Mouse (Mus musculus): ENCODE data around the gene Krt42. TPM values are rescaled to one million over a fixed set of nuclear protein-coding genes. Genes with fewer than 3 reads are reported as not detected.
"Not testable (repeated sequence)": the region's sequence is repeated elsewhere in the genome, so short reads cannot be mapped to it uniquely, and the experiment has no call there.

Krt42 gene
- total and polyA plus RNA-seq, 2 experiments from 2014 or later: 0.27 TPM; not detected in 1

DNA sequence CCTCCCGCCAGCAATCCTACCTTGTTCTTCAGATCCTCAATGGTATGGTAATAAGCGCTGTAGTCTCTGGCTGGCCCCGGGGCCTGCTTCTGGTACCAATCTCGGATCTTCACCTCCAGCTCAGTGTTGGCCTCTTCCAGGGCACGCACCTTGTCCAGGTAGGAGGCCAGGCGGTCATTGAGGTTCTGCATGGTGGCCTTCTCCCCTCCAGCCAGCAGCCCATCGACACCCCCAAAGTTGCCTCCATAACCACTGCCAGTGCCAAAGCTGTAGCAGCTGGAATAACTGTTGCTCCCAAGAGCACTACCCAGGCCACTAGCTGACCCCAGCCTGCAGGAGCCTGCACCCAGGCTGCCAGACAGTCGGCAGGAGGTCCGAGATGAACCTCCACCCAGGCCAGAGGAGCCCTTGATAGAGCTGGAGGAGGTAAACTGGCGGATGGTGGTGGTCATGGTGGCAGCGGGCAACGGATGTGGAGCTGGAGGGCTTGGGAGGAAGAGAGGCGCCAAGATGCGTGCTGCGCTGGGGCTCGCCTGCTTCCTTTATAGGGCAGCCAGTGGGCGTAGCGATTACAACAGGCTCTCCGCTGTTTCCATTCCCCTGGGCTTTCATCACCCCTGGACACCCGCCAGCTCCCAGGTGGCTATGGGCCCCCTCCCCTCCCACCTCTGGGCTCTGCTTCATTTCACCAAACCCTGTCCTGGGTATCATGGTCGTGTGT is 9.0 kb downstream of the Krt42 start, which contains the start of gene Krt17:
TSS of gene Krt17 (minus strand) at position 516 of the 721 bp plus-strand sequence.
- Histone ChIP-seq H3K9me3 (ENCODE audit: low read length) (no peaks in the 10 kb centered on the region), H3K27me3 (ENCODE audit: insufficient read depth, low read length) (no peaks in the 10 kb centered on the region), H3K4me1 (ENCODE audit: insufficient read depth, low read length) (no peaks in the 10 kb centered on the region), H3K27ac (ENCODE audit: low read depth, low read length) (no peak within 1 kb of the TSS), H3K4me3 (ENCODE audit: low read depth, low read length) (no peak within 1 kb of the TSS), H3K4me2 (ENCODE audit: low read depth, low read length, poor library complexity, severe bottlenecking) (no peak within 1 kb of the TSS), H3K36me3 (ENCODE audit: insufficient read depth, low read length) (no peaks in the 10 kb centered on the region), H3K9ac (replicated peaks; ENCODE audit: low read length, poor library complexity, severe bottlenecking) (no peak within 1 kb of the TSS)
- TF ChIP-seq CTCF (IDR thresholded peaks at IDR 0.05): no peak
- 84% methylated on average over 20 of the region's 21 CpGs for WGBS
- ATAC-seq (ENCODE audit: low FRiP score): no peak
- DNase-seq (ENCODE audit: low spot score): no peak

DNA sequence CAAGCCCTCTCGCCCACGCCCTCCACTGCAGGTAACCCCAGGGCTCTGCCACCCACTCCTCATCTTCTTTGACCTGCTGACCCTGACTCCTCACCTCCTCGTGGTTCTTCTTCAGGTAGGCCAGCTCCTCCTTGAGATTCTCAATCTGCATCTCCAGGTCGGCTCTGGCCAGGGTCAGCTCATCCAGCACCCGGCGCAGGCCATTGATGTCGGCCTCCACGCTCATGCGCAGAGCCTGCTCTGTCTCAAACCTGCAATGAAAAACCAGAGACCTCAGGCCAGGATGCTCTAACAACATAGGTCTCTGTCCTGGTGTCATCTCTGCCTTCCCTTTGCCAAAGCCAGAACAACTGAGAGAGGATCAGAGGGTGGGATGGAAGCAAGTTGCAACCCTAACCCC is 10.6 kb downstream of the Krt42 start:
- Histone ChIP-seq H3K9ac (replicated peaks; ENCODE audit: low read length, poor library complexity, severe bottlenecking) (no peak overlapping the region), H3K4me1 (ENCODE audit: insufficient read depth, low read length) (no peaks in the 10 kb centered on the region), H3K9me3 (ENCODE audit: low read length) (no peaks in the 10 kb centered on the region), H3K4me3 (ENCODE audit: low read depth, low read length) (no peak overlapping the region), H3K4me2 (ENCODE audit: low read depth, low read length, poor library complexity, severe bottlenecking) (no peak overlapping the region), H3K36me3 (ENCODE audit: insufficient read depth, low read length) (no peaks in the 10 kb centered on the region), H3K27ac (ENCODE audit: low read depth, low read length) (no peak overlapping the region), H3K27me3 (ENCODE audit: insufficient read depth, low read length) (no peaks in the 10 kb centered on the region)
- no peak for ATAC-seq (ENCODE audit: low FRiP score)
- TF ChIP-seq CTCF (IDR thresholded peaks at IDR 0.05): no peak
- WGBS: 91% methylated on average over 9 of the region's 9 CpGs
- no peak for DNase-seq (ENCODE audit: low spot score)

DNA sequence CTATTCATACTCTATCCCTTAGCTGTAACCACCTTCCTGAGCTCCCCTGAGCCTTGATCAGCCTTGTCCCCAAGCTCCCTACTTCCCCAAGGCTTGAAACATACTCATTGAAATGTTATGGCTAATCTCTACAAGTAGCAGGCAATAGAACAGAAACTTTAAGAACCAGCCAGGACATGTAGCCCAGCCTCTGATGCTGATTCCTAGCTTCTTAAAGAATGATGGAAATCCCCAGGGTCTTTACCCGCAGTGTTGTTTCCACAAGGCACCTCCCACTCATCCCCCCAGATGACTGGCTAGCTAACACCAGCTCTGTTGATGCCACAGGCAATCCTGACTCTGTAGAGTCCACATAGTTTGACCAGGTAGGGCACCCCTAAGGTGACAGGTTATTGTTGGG is 11.7 kb downstream of the Krt42 start:
- Histone ChIP-seq H3K4me1 (ENCODE audit: insufficient read depth, low read length) (no peaks in the 10 kb centered on the region), H3K27ac (ENCODE audit: low read depth, low read length) (no peak overlapping the region), H3K27me3 (ENCODE audit: insufficient read depth, low read length) (no peaks in the 10 kb centered on the region), H3K4me2 (ENCODE audit: low read depth, low read length, poor library complexity, severe bottlenecking) (no peak overlapping the region), H3K9ac (replicated peaks; ENCODE audit: low read length, poor library complexity, severe bottlenecking) (no peak overlapping the region), H3K4me3 (ENCODE audit: low read depth, low read length) (no peak overlapping the region), H3K9me3 (ENCODE audit: low read length) (no peaks in the 10 kb centered on the region), H3K36me3 (ENCODE audit: insufficient read depth, low read length) (no peaks in the 10 kb centered on the region)
- DNase-seq (ENCODE audit: low spot score) (no peak), ATAC-seq (ENCODE audit: low FRiP score) (no peak)
- WGBS: 86% methylated on average over 1 of the region's 1 CpGs
- no peak for TF ChIP-seq CTCF (IDR thresholded peaks at IDR 0.05)

DNA sequence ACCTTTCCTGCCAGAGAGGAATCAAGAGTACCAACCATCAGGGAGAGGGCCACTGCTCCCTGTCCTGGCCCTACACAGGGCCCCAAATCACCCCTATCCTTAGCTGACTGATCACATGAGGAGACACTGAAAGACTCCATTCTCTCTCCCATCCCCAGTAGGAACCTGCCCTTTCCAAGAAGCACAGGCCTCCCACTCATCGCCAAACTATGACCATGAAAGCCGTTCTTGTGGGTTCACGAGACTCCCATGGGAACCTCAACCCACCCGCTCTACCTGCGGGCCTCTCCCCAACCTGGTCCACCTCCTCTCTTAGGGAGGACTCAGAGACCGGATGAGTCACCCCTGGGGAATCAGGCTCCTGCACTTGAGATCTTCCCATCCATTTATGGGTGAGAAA is 14.2 kb downstream of the Krt42 start:
- H3K9ac ChIP-seq (replicated peaks; ENCODE audit: low read length, poor library complexity, severe bottlenecking): no peak overlapping the region
- ATAC-seq (ENCODE audit: low FRiP score) (no peak), DNase-seq (ENCODE audit: low spot score) (no peak)
- H3K4me2 ChIP-seq (ENCODE audit: low read depth, low read length, poor library complexity, severe bottlenecking): no peak overlapping the region
- H3K27me3 ChIP-seq (ENCODE audit: insufficient read depth, low read length): no peaks in the 10 kb centered on the region
- TF ChIP-seq CTCF (IDR thresholded peaks at IDR 0.05): no peak
- no peaks in the 10 kb centered on the region for H3K4me1 ChIP-seq (ENCODE audit: insufficient read depth, low read length)
- WGBS: 95% methylated on average over 6 of the region's 6 CpGs
- H3K36me3 ChIP-seq (ENCODE audit: insufficient read depth, low read length): no peaks in the 10 kb centered on the region
- no peak overlapping the region for H3K4me3 ChIP-seq (ENCODE audit: low read depth, low read length)
- H3K27ac ChIP-seq (ENCODE audit: low read depth, low read length): no peak overlapping the region
- no peaks in the 10 kb centered on the region for H3K9me3 ChIP-seq (ENCODE audit: low read length)

DNA sequence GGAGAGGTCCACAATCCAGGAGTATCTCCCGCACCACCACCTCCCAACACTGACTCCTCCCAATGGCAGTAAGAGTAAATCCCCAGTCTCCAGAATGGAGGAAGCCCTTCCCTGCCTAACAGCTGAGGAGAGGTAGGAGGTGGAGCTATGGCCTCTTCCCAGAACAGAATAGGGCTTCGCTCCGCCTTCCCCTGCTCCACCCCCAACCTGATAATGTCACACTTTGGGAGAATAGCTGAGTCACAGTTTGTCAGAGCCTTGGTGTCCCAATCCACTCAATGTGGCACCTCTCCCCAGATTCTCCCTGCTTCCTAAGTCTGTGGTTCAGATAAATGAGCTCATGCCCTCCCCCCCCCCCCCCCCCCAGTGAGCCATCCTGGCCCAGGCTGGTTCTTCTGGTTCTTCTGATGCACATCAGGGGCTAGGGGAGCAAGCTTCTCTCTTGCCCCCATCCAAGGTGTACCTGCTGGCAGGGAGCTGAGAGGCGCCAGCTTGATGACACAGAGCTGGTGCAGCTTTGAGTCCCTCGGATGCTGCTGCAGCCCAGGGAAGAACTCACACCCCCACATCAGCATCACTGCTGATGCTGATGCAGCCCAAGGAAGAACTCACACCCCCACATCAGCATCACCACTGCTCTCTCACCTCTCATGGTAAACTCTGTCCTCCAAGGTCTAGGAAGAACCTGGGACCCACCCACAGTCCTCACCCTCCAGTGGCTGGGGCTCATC is 15.1 kb downstream of the Krt42 start:
- H3K4me1 ChIP-seq (ENCODE audit: insufficient read depth, low read length): no peaks in the 10 kb centered on the region
- no peak overlapping the region for H3K27ac ChIP-seq (ENCODE audit: low read depth, low read length)
- no peak overlapping the region for H3K4me3 ChIP-seq (ENCODE audit: low read depth, low read length)
- H3K9ac ChIP-seq (replicated peaks; ENCODE audit: low read length, poor library complexity, severe bottlenecking): no peak overlapping the region
- no peaks in the 10 kb centered on the region for H3K36me3 ChIP-seq (ENCODE audit: insufficient read depth, low read length)
- no peak for TF ChIP-seq CTCF (IDR thresholded peaks at IDR 0.05)
- no peak for ATAC-seq (ENCODE audit: low FRiP score)
- H3K4me2 ChIP-seq (ENCODE audit: low read depth, low read length, poor library complexity, severe bottlenecking): no peak overlapping the region
- no peaks in the 10 kb centered on the region for H3K9me3 ChIP-seq (ENCODE audit: low read length)
- H3K27me3 ChIP-seq (ENCODE audit: insufficient read depth, low read length): no peaks in the 10 kb centered on the region
- no peak for DNase-seq (ENCODE audit: low spot score)
- 73% methylated on average over 5 of the region's 5 CpGs for WGBS

DNA sequence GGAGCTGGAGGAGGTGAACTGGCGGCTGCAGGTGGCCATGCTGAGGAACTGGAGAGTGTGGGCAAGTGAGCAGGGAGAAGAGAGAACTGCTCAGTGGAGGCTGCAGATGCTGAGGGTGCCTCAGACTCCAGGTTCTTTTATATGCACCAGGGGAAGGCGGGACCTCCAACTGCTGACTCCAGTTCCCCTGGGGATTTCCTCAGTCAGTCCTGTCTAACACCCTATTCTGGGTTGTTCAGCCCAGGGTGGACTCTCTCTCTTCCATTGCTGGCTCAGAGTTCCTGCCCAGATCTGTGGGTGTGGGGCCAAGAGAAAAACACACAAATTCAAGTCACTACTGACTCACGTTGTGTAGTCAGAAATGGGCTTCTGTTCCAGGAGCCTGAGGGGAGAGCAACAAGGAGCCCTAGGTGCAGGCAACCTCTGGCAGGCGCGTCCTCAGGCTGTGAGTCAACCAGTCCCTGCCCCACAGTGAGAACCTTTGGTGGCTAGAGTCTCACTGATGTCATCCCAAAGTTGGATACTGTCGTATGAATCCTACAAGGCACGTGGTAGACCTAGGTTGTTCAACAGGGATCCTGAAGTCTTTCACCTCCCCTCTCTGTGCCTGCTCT is 20.7 kb downstream of the Krt42 start, which contains the start of gene Krt16:
TSS of gene Krt16 (minus strand) at position 51 of the 614 bp plus-strand sequence.
- 80% methylated on average over 7 of the region's 7 CpGs for WGBS
- no peak for ATAC-seq (ENCODE audit: low FRiP score)
- Histone ChIP-seq H3K4me1 (ENCODE audit: insufficient read depth, low read length) (no peaks in the 10 kb centered on the region), H3K36me3 (ENCODE audit: insufficient read depth, low read length) (no peaks in the 10 kb centered on the region), H3K27ac (ENCODE audit: low read depth, low read length) (no peak within 1 kb of the TSS), H3K4me3 (ENCODE audit: low read depth, low read length) (no peak within 1 kb of the TSS), H3K9ac (replicated peaks; ENCODE audit: low read length, poor library complexity, severe bottlenecking) (no peak within 1 kb of the TSS), H3K27me3 (ENCODE audit: insufficient read depth, low read length) (no peaks in the 10 kb centered on the region), H3K4me2 (ENCODE audit: low read depth, low read length, poor library complexity, severe bottlenecking) (no peak within 1 kb of the TSS), H3K9me3 (ENCODE audit: low read length) (no peaks in the 10 kb centered on the region)
- DNase-seq (ENCODE audit: low spot score): no peak
- TF ChIP-seq CTCF (IDR thresholded peaks at IDR 0.05): no peak

DNA sequence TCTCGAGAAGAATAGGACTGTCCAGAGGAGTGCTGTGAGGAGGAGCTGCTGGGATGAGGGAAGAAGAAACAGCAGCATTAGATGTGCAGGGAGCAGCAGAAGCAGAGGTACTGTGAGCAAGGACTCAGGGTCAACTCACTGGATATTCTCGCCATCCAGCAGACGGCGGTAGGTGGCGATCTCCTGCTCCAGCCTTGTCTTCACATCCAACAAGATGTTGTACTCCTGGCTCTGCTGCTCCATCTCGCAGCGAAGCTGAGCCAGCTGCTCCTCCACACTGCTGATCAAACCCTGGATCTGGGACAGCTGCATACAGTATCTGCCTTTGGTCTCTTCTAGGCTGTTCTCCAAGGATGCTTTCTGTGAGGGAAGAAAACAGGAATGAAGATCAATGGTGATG is 23.2 kb downstream of the Krt42 start:
- H3K9ac ChIP-seq (replicated peaks; ENCODE audit: low read length, poor library complexity, severe bottlenecking); H3K27me3 ChIP-seq (ENCODE audit: insufficient read depth, low read length); H3K4me1 ChIP-seq (ENCODE audit: insufficient read depth, low read length); DNase-seq (ENCODE audit: low spot score); H3K36me3 ChIP-seq (ENCODE audit: insufficient read depth, low read length); H3K4me3 ChIP-seq (ENCODE audit: low read depth, low read length); H3K9me3 ChIP-seq (ENCODE audit: low read length); ATAC-seq (ENCODE audit: low FRiP score); H3K4me2 ChIP-seq (ENCODE audit: low read depth, low read length, poor library complexity, severe bottlenecking); H3K27ac ChIP-seq (ENCODE audit: low read depth, low read length): not testable (repeated sequence)
- WGBS: 76% methylated on average over 7 of the region's 7 CpGs

DNA sequence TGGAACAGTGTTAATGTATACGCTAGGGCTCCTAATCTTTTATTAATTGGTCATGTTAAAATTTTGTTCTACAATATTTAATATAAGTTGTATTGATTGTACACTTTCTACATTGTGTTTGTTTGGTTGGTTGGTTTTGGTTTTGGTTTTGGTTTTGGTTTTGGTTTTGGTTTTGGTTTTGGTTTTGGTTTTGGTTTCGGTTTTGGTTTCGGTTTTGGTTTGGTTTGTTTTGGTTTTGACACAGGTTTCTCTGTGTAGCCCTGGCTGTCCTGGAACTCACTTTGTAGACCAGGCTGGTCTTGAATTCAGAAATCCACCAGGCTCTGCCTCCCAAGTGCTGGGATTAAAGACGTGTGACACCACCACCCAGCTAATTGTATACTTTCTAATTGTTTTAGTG is 29.4 kb downstream of the Krt42 start:
- H3K27me3 ChIP-seq (ENCODE audit: insufficient read depth, low read length); H3K9ac ChIP-seq (replicated peaks; ENCODE audit: low read length, poor library complexity, severe bottlenecking); DNase-seq (ENCODE audit: low spot score); H3K4me3 ChIP-seq (ENCODE audit: low read depth, low read length); ATAC-seq (ENCODE audit: low FRiP score); H3K4me2 ChIP-seq (ENCODE audit: low read depth, low read length, poor library complexity, severe bottlenecking); H3K9me3 ChIP-seq (ENCODE audit: low read length); H3K4me1 ChIP-seq (ENCODE audit: insufficient read depth, low read length); H3K36me3 ChIP-seq (ENCODE audit: insufficient read depth, low read length); H3K27ac ChIP-seq (ENCODE audit: low read depth, low read length): not testable (repeated sequence)
- 88% methylated on average over 4 of the region's 4 CpGs for WGBS
